Mouse (Mus musculus) ES-E14 (cell line): Measurements from ENCODE around the gene Iffo1.

Experiments
- CHD2 ChIP-seq: IDR thresholded peaks from 2 replicates; pipeline ENCODE4 v1.6.1; 2014; ENCODE audit warnings: mild to moderate bottlenecking, low read depth, low read length, inconsistent platforms
- HCFC1 ChIP-seq: IDR thresholded peaks from 2 replicates; pipeline ENCODE4 v1.6.1; 2012; ENCODE audit warnings: low read length, inconsistent platforms, borderline replicate concordance; ENCODE audit not compliant: insufficient read depth
- MAFK ChIP-seq: IDR thresholded peaks from 2 replicates; pipeline ENCODE4 v1.6.1; 2014; ENCODE audit warnings: mild to moderate bottlenecking, low read depth, low read length, inconsistent platforms; ENCODE audit not compliant: insufficient read depth
- ZC3H11A ChIP-seq: IDR thresholded peaks from 2 replicates; pipeline ENCODE4 v1.6.1; 2012; ENCODE audit warnings: low read depth, mild to moderate bottlenecking, inconsistent platforms, low read length, borderline replicate concordance
- ZNF384 ChIP-seq: IDR thresholded peaks from 2 replicates; pipeline ENCODE4 v1.6.1; 2012; ENCODE audit warnings: low read depth, low read length, inconsistent platforms

DNA sequence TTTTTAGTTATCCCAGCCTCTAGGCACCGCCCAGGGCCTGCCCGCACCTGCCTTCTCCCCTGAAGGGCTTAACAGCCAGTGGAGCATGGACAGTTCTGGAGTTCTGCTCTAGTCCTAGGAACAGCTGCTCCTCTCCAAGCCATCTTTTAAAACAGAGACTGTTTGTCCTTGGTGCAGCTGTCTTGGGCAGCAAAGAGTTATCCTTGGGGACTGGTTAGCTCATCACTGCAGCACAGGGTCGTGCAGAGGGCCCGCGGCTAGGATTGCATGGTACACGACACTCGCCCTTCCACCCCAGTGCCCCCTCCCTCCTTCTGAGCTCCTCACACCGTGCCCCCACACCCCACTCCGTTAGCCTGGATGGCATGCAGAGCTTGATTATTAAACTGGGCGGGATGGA is 2.3 kb downstream of the Iffo1 start:
- TF ChIP-seq CHD2 (no peak), ZNF384 (no peak), HCFC1 (no peak), ZC3H11A (no peak), MAFK (no peak)
